In genomic region chr4:101292736-101293541, GRCm38 (mm10) we compare ENCODE assay signal across 8 mouse cellular contexts. TPM values are rescaled to one million over a fixed set of nuclear protein-coding genes. Genes with fewer than 3 reads are reported as not detected.
DNase-seq lines count a peak whose midpoint lies in the region; ATAC-seq lines count a peak whose summit lies in the region.

No protein-coding gene starts in this region.

- peak overlapping the region; percentile 40 for H3K9ac ChIP-seq in forebrain, embryonic 14.5 days (ENCODE audit: low read length)
- peak overlapping the region; percentile 45; the same call in 1 of the 2 replicates for H3K9ac ChIP-seq in limb, embryonic 11.5 days (ENCODE audit: low read length)

- DNase-seq in T-cell, adult 2 months (ENCODE audit: low spot score): peak; percentile 57
- DNase-seq in c-Kit-positive CD71-positive TER-119-positive erythroid progenitor cells, embryonic 14.5 days (ENCODE audit: low spot score): peak; percentile 32
- peak; percentile 31 for DNase-seq in forebrain, embryonic 14.5 days (ENCODE audit: low spot score)
- peak; percentile 65 for DNase-seq in limb, embryonic 11.5 days (ENCODE audit: low spot score)
- peak; percentile 57 for DNase-seq in midbrain, embryonic 10.5 days (ENCODE audit: low spot score)
- peak; percentile 27 for DNase-seq in spleen, adult 12 weeks (ENCODE audit: low spot score)
- no peak for DNase-seq in left cerebral cortex, adult 11 months (ENCODE audit: low spot score)

- 1% methylated on average over 49 of the region's 49 CpGs for WGBS in forebrain, embryonic 14.5 days
- under 1% methylated on average over 49 of the region's 49 CpGs for WGBS in limb, embryonic 11.5 days
- WGBS in midbrain, embryonic 10.5 days: under 1% methylated on average over 49 of the region's 49 CpGs

- H3K4me2 ChIP-seq in forebrain, embryonic 14.5 days (ENCODE audit: low read length): peak overlapping the region; percentile 64
- peak overlapping the region; percentile 91 for H3K4me2 ChIP-seq in limb, embryonic 11.5 days (ENCODE audit: low read depth, severe bottlenecking)

- H3K27me3 ChIP-seq in forebrain, embryonic 14.5 days (replicated peaks; ENCODE audit: control insufficient read depth, insufficient read depth, low read length): peaks cover 11% of the 10 kb centered on the region
- H3K27me3 ChIP-seq in limb, embryonic 11.5 days (ENCODE audit: control insufficient read depth, insufficient read depth, low read length): peaks cover 9% of the 10 kb centered on the region
- peaks cover 88% of the 10 kb centered on the region for H3K27me3 ChIP-seq in midbrain, embryonic 10.5 days (ENCODE audit: low read depth, poor library complexity, severe bottlenecking)

- no peaks in the 10 kb centered on the region for H3K36me3 ChIP-seq in forebrain, embryonic 14.5 days (ENCODE audit: control insufficient read depth, insufficient read depth, low read length)
- H3K36me3 ChIP-seq in limb, embryonic 11.5 days (ENCODE audit: control insufficient read depth, insufficient read depth, low read length): no peaks in the 10 kb centered on the region
- no peaks in the 10 kb centered on the region for H3K36me3 ChIP-seq in midbrain, embryonic 10.5 days

- H3K9me3 ChIP-seq in forebrain, embryonic 14.5 days (replicated peaks; ENCODE audit: control insufficient read depth, low read length): no peaks in the 10 kb centered on the region
- H3K9me3 ChIP-seq in limb, embryonic 11.5 days (ENCODE audit: control insufficient read depth, low read length): no peaks in the 10 kb centered on the region
- no peaks in the 10 kb centered on the region for H3K9me3 ChIP-seq in midbrain, embryonic 10.5 days (replicated peaks)

- H3K4me3 ChIP-seq in forebrain, embryonic 14.5 days (ENCODE audit: low read depth, low read length): peak overlapping the region; percentile 36
- peak overlapping the region; percentile 46 for H3K4me3 ChIP-seq in limb, embryonic 11.5 days (ENCODE audit: low read depth, low read length)
- H3K4me3 ChIP-seq in midbrain, embryonic 10.5 days: peak overlapping the region; percentile 55

- H3K4me1 ChIP-seq in forebrain, embryonic 14.5 days (ENCODE audit: control insufficient read depth, insufficient read depth, low read length): 0 out of 2 replicates have a peak, but pooled peaks cover 5% of the 10 kb centered on the region
- H3K4me1 ChIP-seq in limb, embryonic 11.5 days (ENCODE audit: control insufficient read depth, insufficient read depth, low read length): 0 out of 2 replicates have a peak, but pooled peaks cover 5% of the 10 kb centered on the region
- peaks cover 27% of the 10 kb centered on the region for H3K4me1 ChIP-seq in midbrain, embryonic 10.5 days

- ATAC-seq in forebrain, embryonic 14.5 days: peak; percentile 61
- ATAC-seq in hematopoietic stem cell, adult 5-6 weeks (replicated peaks in 1 of 2; ENCODE audit: insufficient read depth in 1 of 2, low FRiP score in 2 of 2, low TSS enrichment in 1 of 2, low read depth in 1 of 2, poor library complexity in 2 of 2, severe bottlenecking in 2 of 2): peak; percentile 42 to 74
- ATAC-seq in limb, embryonic 11.5 days (ENCODE audit: insufficient number of reproducible peaks, low FRiP score, low TSS enrichment, low read depth): peak; percentile 36; the same call in 1 of the 2 replicates

- no peak overlapping the region for H3K27ac ChIP-seq in forebrain, embryonic 14.5 days (ENCODE audit: low read depth, low read length)
- no peak overlapping the region for H3K27ac ChIP-seq in limb, embryonic 11.5 days (replicated peaks; ENCODE audit: low read depth, low read length)
- H3K27ac ChIP-seq in midbrain, embryonic 10.5 days (replicated peaks): no peak overlapping the region; the same call in 1 of the 2 replicates

RNA-seq across cellular contexts. Expression of gene Jak1, which starts 27.9 kb away (rescaled TPM):
- 43.6 and 58.5 TPM in 2 replicates for polyA plus RNA-seq in forebrain, embryonic 14.5 days (2014; fragmentation: Nextera tagmentation; extraction: Ambion mirVana)
- total RNA-seq in hematopoietic stem cell, adult 5-6 weeks (2017): 116 and 146 TPM in 2 replicates
- polyA plus RNA-seq in limb, embryonic 11.5 days (2014; fragmentation: Nextera tagmentation; extraction: Ambion mirVana): 61.3 and 61.5 TPM in 2 replicates
- 42.3 and 48.6 TPM in 2 replicates for polyA plus RNA-seq in midbrain, embryonic 10.5 days (2016; fragmentation: Nextera tagmentation; extraction: Ambion mirVana)
